Mouse (Mus musculus) stomach, postnatal 0 days (tissue): Measurements from ENCODE around the gene Nudt2. TPM values are rescaled to one million over a fixed set of nuclear protein-coding genes. Genes with fewer than 3 reads are reported as not detected.

Experiments
- ATAC-seq: fragments of 200-750 bp; cut with Nextera tagmentation; 2 replicates; pipeline ENCODE4 v1.8.0; 2017; ENCODE audit not compliant: low FRiP score, low TSS enrichment
- DNase-seq: peaks from one replicate; pipeline ENCODE4 v3.0.0-alpha.2; 2016; ENCODE audit warnings: low spot score
- H3K27ac ChIP-seq: fragments of 300-500 bp; sonication (generic); replicated peaks from 2 replicates; pipeline ENCODE4 v1.5.1; 2014; ENCODE audit warnings: mild to moderate bottlenecking, control low read depth
- H3K27me3 ChIP-seq: fragments of 300-500 bp; sonication (generic); 2 replicates; pipeline ENCODE4 v1.6.1; 2014; ENCODE audit warnings: low read length; ENCODE audit not compliant: control insufficient read depth, insufficient read depth
- H3K36me3 ChIP-seq: fragments of 300-500 bp; sonication (generic); 2 replicates; pipeline ENCODE4 v1.6.1; 2014; ENCODE audit warnings: low read length, mixed read lengths; ENCODE audit not compliant: control insufficient read depth, insufficient read depth
- H3K4me1 ChIP-seq: fragments of 300-500 bp; sonication (generic); replicated peaks from 2 replicates; pipeline ENCODE4 v1.6.1; 2014; ENCODE audit warnings: antibody characterized with exemption; ENCODE audit not compliant: control insufficient read depth, insufficient read depth
- H3K4me2 ChIP-seq: fragments of 300-500 bp; sonication (generic); replicated peaks from 2 replicates; pipeline ENCODE4 v1.6.1; 2014; ENCODE audit warnings: low read depth, mild to moderate bottlenecking, control low read depth, moderate library complexity
- H3K4me3 ChIP-seq: fragments of 300-500 bp; sonication (generic); 2 replicates; pipeline ENCODE4 v1.5.1; 2014; ENCODE audit warnings: low read depth, low read length, control low read depth
- H3K9ac ChIP-seq: fragments of 300-500 bp; sonication (generic); 2 replicates; pipeline ENCODE4 v1.6.1; 2014; ENCODE audit warnings: mild to moderate bottlenecking, low read length, control low read depth, mixed read lengths
- H3K9me3 ChIP-seq: fragments of 300-500 bp; sonication (generic); 2 replicates; pipeline ENCODE4 v1.6.1; 2016; ENCODE audit warnings: low read length; ENCODE audit not compliant: control insufficient read depth
- CTCF ChIP-seq: IDR thresholded peaks from 2 replicates; pipeline ENCODE4 v1.5.1; 2016; ENCODE audit warnings: antibody characterized with exemption, low read depth, mild to moderate bottlenecking, moderate library complexity
- EP300 ChIP-seq: optimal IDR thresholded peaks from 2 replicates; pipeline ENCODE3; 2016; ENCODE audit warnings: antibody characterized with exemption
- WGBS: fragments of 180-500 bp; shearing (Covaris S2); extraction: QIAGEN DNeasy Blood & Tissue Kit; methylation state at CpG from one replicate; pipeline ENCODE4 v1.1.7; 2014; 5-methylcytosine and 5-hydroxymethylcytosine counted together
- polyA plus RNA-seq: library from polyadenylated mRNA; unstranded; fragments of >200 nt; fragmentation: Nextera tagmentation; extraction: Ambion mirVana; gene quantifications from 2 replicates; pipeline ENCODE4 v1.2.1, GENCODE M21; 2015

Gene Nudt2
- polyA plus RNA-seq, 1 experiment from 2014 or later: 38.6 TPM

DNA sequence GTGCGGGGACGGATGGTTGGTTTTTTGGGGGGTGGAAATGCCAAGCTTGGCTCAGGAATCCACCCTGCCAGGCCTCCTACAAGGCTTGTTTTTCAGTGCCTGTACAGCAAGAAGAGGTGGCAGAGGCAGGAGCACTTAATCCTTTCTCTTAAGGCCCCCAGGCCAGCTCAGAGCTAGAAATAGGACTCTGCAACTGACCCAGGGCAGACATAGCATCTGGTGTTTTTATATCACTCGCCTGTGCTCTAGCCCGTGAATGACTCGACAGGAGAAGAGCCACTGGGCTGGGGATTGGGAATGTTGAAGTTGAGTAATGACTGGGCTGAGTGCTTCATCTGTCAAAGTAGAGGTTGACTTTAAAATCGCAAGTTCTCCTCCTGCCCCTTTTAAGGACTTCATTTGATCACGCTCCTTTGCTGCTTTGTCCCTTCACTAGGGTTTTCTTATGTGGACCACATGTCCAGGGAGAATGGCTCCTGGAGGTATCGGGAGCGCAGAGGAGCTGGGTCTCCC is 12.8 kb downstream of the Nudt2 start:
- TF ChIP-seq EP300 (no peak), CTCF (no peak)
- WGBS: 78% methylated on average over 9 of the region's 9 CpGs
- ATAC-seq (no peak), DNase-seq (no peak)
- Histone ChIP-seq H3K36me3 (no peaks in the 10 kb centered on the region), H3K4me3 (no peak overlapping the region), H3K27ac (no peak overlapping the region), H3K4me1 (peaks cover 7% of the 10 kb centered on the region; the same call in 1 of the 2 replicates), H3K9me3 (no peaks in the 10 kb centered on the region), H3K9ac (no peak overlapping the region), H3K27me3 (no peaks in the 10 kb centered on the region), H3K4me2 (no peak overlapping the region)

DNA sequence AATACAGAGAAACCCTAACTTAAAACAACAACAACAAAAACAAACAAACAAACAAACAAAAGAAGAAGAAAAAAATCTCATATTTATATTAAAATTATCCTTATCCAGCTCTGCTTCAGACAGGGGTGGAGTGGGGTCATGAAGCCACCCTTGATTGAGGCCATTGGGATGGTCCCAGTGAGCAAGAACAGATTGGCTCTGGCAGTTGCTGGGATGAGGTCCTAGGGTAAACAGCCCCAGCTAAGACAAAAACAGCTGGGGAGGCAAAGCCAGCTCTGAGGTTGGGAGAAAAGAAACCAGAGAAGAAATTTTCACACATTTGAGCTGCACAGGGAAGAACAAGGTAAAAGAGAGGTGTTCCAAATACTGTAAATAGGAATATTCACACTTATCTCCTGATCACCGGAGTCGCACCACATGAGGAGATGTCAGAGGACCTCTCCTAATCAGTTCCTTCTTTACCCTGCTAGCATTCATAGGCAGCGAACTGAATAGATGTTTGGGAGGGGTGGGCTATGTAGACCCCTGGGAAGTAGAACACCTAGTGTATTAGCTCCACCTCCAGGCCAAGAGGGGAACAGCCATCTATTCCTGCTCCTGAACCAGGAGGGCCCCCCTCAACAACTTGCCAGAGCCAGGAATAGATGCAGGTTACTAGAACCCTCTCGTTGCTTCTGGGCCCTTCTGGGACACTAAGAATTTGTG is 14.0 kb downstream of the Nudt2 start:
- Histone ChIP-seq H3K27me3 (no peaks in the 10 kb centered on the region), H3K4me3 (no peak overlapping the region), H3K4me2 (no peak overlapping the region), H3K9me3 (no peaks in the 10 kb centered on the region), H3K4me1 (peaks cover 7% of the 10 kb centered on the region; the same call in 1 of the 2 replicates), H3K36me3 (no peaks in the 10 kb centered on the region), H3K27ac (peak overlapping the region; percentile 75), H3K9ac (no peak overlapping the region)
- no peak for ATAC-seq
- no peak for DNase-seq
- TF ChIP-seq EP300 (no peak), CTCF (peak; percentile 42)
- 61% methylated on average over 4 of the region's 4 CpGs for WGBS

DNA sequence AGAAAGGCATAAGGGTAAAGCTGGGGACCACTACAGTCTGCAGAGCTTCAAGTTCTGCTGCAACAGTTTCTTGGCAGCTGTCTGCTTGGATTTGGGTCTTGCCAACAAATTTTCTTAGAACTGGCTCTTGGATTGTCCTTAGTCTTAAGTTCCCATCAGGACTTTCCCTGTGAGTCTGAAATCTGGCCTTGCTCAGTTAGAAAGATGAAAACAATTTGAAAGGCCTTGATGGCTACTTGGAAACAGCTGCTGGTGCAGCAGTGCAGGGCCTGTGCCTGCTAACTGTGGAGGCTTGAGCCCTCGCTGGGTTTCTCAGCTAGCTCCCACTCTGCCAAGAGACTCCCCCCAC is 14.5 kb downstream of the Nudt2 start:
- WGBS: 51% methylated on average over 1 of the region's 1 CpGs
- Histone ChIP-seq H3K27ac (peak overlapping the region; percentile 75), H3K27me3 (no peaks in the 10 kb centered on the region), H3K9ac (no peak overlapping the region), H3K9me3 (no peaks in the 10 kb centered on the region), H3K36me3 (no peaks in the 10 kb centered on the region), H3K4me3 (no peak overlapping the region), H3K4me1 (peaks cover 7% of the 10 kb centered on the region; the same call in 1 of the 2 replicates), H3K4me2 (no peak overlapping the region)
- ATAC-seq (peak; percentile 69; the same call in 1 of the 2 replicates), DNase-seq (no peak)
- no peak for TF ChIP-seq CTCF
- no peak for TF ChIP-seq EP300

DNA sequence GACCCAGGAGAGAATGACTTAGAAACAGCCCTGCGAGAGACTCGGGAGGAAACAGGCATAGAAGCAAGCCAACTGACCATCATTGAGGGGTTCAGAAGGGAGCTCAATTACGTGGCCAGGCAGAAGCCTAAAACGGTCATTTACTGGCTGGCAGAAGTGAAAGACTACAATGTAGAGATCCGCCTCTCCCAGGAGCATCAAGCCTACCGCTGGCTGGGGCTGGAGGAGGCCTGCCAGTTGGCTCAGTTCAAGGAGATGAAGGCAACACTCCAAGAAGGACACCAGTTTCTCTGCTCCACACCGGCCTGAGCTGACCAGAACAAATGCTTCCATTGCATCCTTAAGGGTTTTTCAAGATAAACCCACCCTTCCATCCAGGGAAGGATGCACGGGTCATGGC is 15.3 kb downstream of the Nudt2 start:
- no peaks in the 10 kb centered on the region for H3K36me3 ChIP-seq
- no peak overlapping the region for H3K9ac ChIP-seq
- WGBS: 52% methylated on average over 8 of the region's 8 CpGs
- peak overlapping the region; percentile 75 for H3K27ac ChIP-seq
- DNase-seq: no peak
- H3K4me2 ChIP-seq: no peak overlapping the region
- no peaks in the 10 kb centered on the region for H3K27me3 ChIP-seq
- H3K4me1 ChIP-seq: peaks cover 7% of the 10 kb centered on the region; the same call in 1 of the 2 replicates
- TF ChIP-seq EP300 (no peak), CTCF (no peak)
- ATAC-seq: 0 out of 2 replicates have a peak, but pooled peaks have one; percentile 13
- H3K4me3 ChIP-seq: no peak overlapping the region
- H3K9me3 ChIP-seq: no peaks in the 10 kb centered on the region

DNA sequence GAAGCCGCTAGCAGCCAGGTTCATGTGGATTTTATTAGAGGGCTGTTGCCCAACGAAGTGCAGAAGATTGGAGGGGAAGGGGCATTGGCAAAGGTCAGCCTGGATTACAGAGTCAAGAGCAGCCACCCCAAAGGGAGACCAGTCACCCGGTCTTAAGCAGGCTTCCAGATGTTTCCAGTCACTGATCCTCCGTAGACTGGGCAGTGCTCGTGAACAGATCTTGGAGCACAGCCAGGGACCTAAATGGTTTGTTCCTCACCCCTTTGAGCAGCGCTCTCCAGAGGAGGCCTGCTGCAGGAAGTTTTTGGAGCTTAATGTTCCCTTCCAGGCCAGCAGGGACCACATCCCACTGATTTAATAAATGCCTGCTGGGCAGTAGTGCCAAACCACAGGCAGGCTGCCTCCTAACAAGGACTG is 16.7 kb downstream of the Nudt2 start:
- peak overlapping the region; percentile 73 for H3K27ac ChIP-seq
- no peak overlapping the region for H3K9ac ChIP-seq
- H3K27me3 ChIP-seq: no peaks in the 10 kb centered on the region
- ATAC-seq (peak; percentile 77), DNase-seq (no peak)
- H3K9me3 ChIP-seq: no peaks in the 10 kb centered on the region
- H3K4me2 ChIP-seq: no peak overlapping the region
- H3K36me3 ChIP-seq: no peaks in the 10 kb centered on the region
- no peak overlapping the region for H3K4me3 ChIP-seq
- 37% methylated on average over 6 of the region's 6 CpGs for WGBS
- H3K4me1 ChIP-seq: peaks cover 7% of the 10 kb centered on the region; the same call in 1 of the 2 replicates
- no peak for TF ChIP-seq EP300
- peak; percentile 43; the same call in 1 of the 2 replicates for TF ChIP-seq CTCF

DNA sequence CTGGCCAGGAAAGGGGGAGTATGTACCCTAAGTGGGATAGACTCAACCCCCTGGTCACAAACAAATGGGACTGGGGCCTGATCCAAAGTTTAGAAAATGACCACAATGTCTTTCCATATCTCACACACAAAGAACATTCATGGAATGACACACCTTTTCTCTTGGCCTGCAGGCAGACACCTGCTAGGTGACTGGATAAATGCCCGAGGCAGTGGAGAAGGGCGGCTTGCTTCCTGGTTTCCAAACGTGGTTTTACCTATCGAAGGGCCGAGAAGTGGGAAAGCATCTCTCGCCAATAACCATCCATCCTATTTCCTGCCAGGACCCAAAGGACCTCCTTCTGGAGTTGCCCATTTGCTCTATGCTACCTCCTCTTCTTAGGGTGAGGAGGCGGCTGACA is 28.0 kb downstream of the Nudt2 start:
- DNase-seq (no peak), ATAC-seq (no peak)
- Histone ChIP-seq H3K36me3 (peaks cover 3% of the 10 kb centered on the region; the same call in 1 of the 2 replicates), H3K4me3 (no peak overlapping the region), H3K4me1 (0 out of 2 replicates have a peak, but pooled peaks cover 3% of the 10 kb centered on the region), H3K4me2 (no peak overlapping the region), H3K9me3 (no peaks in the 10 kb centered on the region), H3K9ac (no peak overlapping the region), H3K27ac (no peak overlapping the region), H3K27me3 (no peaks in the 10 kb centered on the region)
- WGBS: 71% methylated on average over 7 of the region's 7 CpGs
- TF ChIP-seq EP300 (no peak), CTCF (no peak)
